Mouse (Mus musculus) urinary bladder, postnatal 10 days (tissue): ENCODE data around the gene Dennd4b.
A peak's percentile ranks its signal among the peaks of the same experiment; 100 is the strongest.
"Not testable (repeated sequence)": the region's sequence is repeated elsewhere in the genome, so short reads cannot be mapped to it uniquely, and the experiment has no call there.

Source experiments
- DNase-seq: peaks from one replicate; pipeline ENCODE4 v3.0.0; 2022; ENCODE audit warnings: low spot score

The Dennd4b gene

DNA sequence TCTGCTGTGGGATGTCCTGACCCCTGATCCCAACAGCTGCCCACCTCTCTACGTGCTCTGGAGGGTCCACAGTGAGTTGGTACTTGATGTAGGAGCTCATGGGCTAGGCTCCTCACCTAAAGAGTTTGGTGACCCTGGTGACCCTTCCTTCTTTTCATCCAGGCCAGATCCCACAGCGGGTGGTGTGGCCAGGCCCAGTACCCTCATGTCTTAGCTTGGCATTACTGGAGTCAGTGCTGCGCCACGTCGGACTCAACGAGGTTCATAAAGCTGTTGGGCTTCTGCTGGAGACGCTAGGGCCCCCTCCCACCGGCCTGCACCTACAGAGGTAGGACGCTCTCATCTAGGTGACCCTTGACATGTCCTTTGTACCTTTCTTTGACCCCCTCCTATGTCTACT, 14.2 kb downstream of the Dennd4b start:
- no peak for DNase-seq

DNA sequence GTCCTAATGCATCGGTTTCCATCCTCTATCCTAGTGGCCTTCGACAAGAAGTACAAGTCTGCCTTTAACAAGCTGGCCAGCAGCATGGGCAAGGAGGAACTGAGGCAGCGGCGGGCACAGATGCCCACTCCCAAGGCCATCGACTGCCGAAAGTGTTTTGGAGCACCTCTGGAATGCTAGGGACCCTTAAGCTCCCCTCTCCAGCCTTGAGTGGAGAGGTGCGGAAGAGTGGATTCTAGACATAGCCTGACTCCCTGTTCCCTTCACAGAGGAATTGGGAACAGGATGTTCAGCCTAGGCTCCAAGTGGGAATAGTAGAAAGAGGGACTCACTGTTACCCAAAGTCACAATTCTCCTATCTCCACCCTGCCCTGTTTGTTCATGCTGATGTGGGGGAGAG, 14.8 kb downstream of the Dennd4b start:
- DNase-seq = no peak

- no peak for DNase-seq
These were observed 15.7 kb downstream of the Dennd4b start for GRCm38 (mm10) chr3:90280708-90281107.

GRCm38 (mm10) chr3:90284150-90284549, 19.2 kb downstream of the Dennd4b start:
- DNase-seq = no peak

- not testable (repeated sequence) for DNase-seq
These were observed 24.4 kb downstream of the Dennd4b start for GRCm38 (mm10) chr3:90289403-90289802.

- no peak for DNase-seq
These were observed 25.6 kb downstream of the Dennd4b start for GRCm38 (mm10) chr3:90290602-90291001.

DNA sequence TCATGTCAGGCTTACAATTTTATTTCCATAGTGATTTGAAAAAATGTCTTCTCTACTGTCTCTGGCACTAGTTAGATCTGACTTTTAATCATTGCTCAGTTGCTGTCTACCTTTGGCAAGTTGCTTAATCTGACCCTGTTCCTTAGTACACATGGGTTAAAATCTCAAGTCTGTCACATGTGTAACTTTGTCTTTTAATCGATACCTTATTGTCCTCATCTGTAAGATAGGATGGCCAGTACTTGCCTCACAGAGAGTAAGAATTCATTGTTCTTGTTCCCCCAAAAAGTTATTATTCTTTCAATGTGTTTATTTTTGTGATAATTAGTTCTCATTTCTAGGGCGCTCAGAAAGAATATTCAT, 27.0 kb downstream of the Dennd4b start:
- DNase-seq = no peak

DNA sequence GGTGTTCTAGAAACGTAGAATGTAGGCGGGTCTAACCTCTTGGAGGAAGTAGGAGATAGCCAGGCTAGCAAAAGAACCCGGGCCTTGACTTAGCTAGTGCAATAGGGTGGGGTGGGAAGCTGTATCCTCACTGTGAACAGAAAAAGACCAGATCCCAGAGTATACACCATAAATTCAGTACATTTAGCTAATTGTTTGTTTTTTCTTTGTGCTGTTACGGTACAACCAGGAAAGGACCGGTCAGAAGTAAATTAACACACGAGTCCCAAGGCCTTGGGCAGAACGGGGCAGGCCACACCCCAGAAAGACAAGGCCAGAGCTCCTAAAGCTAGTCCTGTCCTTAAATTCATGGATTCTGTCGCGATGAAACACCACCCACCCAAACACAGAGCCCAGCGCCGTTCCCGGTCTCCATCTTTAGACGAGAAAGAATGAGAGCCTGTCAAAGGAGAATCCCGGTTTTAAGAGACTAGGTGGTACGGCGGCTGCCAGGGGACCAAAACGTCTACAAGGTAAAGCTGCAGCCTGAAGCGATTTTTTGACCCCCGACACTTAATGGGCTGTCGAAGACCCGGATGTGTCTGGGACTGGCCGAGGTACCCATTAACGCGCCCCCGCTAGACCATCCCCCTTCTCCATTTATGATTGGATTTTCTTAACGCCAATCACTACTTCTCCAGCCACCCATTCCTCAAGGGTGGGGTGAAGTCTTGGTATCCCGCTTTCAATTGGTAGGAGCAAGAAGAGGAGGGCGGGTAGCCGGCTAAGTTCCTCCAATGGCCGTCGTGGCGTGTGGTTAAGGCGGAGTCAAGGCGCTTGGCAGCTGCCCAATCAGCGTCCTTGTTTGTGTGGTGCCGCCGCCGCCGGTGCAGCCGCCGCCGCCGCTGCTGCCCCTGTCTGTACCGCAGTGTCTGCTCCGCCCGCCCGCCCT, 27.6 kb downstream of the Dennd4b start, which contains the start of gene Gatad2b:
Gatad2b (plus strand) TSS at position 834 of the 931 bp plus-strand sequence.
- DNase-seq = peak; percentile 91

DNA sequence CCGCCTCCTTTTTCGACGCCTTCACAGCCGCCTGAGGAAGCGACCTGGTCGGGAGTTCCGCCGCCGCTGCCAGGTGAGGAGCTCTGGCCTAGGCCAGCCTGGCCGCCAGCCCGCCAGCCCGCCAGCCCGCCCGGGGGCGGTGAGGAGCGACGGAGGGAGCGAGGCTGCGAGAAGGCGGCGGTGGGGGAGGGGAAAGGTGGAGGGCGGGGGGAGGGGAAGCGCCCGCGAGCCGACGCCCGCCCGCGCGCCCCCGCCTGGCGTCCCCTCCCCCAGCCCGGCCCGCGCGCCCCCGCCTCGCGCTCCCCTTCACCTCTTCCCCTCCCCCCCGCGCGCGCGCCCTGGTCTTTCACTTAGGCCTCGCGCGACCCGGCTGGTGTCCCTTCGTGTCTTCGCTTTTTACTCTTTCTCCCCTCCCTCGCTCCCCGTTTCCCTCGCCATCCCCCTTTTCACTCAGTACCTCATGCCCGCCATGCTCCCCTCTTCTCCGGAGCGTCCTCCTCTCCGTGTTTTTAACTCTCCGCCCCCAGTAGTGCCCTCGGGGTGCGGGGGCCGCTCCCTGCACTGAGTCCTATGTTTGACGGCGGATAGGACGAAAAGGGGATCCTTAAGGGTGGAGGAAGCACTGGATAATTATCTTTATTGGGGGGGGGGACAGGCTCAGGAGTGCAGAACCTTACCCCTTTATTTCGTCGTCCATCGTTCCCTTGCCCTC, 28.5 kb downstream of the Dennd4b start:
- DNase-seq = no peak

DNA sequence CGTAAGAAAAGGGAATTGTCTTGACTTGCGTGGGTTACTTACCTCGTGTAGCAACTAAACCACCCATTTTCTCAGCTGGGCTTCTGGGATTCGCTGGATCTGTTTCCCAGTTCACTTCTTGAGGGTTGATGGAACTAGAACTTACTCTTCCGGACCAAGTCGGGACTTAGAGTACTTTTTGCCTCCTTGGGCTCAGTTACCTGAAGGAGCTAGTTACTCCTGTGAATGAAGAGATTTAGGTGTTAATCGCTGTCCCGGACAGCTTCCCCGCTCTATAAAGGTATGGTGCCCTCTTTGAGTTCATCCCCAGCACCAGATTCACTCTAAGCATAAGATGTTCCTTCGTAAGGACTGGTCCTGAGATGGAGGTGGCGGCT, 29.1 kb downstream of the Dennd4b start:
- DNase-seq = no peak

- DNase-seq = no peak
These were observed 29.7 kb downstream of the Dennd4b start for GRCm38 (mm10) chr3:90294651-90295050.

DNA sequence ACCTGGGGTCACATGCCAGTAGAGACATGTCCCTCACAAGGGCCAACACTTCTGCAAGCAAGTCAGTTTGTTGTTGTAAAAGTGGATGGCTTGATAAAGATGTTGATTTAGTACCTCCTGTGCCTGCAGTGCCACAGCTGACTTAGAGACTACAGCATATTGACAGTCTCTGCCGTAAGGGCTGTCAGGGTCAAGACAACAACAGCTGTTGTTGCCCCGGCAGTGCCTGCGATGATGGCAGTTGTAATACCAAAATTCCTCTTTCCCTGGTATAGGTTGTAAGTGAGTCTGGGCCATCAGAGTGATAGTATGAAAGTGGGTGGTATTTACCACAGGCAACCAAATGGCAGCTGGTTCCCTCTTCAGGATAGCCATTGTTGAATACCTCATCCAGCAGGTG, 40.8 kb downstream of the Dennd4b start:
- DNase-seq = no peak

DNA sequence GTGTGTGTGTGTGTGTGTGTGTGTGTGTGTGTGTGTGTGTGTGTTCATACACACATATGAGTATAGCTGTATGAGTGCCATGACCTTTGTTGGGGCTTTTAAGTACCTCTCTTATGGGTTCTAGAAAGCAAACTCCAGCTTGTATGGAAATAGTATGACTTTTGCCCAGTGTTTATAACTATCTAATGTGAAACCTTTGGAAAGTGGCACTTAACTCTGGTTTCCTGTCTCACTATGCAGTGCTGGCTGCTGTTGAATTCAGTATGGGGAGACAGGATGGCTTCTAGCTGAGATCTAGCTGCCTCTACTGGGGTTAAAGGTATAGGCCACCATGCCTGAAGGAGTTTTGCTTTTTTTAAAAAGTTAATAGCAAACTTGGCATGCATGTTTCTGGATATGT, 44.6 kb downstream of the Dennd4b start:
- DNase-seq = no peak

GRCm38 (mm10) chr3:90313367-90313766, 48.4 kb downstream of the Dennd4b start:
- no peak for DNase-seq

GRCm38 (mm10) chr3:90314241-90314640, 49.3 kb downstream of the Dennd4b start:
- no peak for DNase-seq

DNA sequence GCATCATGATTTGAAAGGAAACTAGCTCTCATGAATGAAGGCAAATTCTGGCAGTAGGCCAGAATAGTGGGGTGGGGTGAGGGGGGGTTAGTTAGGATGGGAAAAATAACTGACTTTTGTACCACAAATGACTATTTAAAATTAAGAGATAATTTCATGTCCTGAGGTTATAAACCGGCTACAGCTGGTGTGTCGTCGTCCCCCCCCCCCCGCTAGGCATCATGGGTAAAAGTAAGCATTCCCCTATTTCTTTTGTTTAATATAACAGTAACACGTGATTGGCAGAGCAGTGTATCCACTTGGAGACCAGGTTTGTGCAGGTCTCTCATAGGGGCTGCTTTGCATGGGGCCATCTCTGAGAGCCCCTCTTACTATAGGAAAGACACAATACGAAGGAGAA, 57.3 kb downstream of the Dennd4b start:
- DNase-seq = no peak

GRCm38 (mm10) chr3:90323119-90323518, 58.1 kb downstream of the Dennd4b start:
- DNase-seq = peak; percentile 15
